Mouse (Mus musculus): Measurements from ENCODE around the gene Arpp19. TPM values are rescaled to one million over a fixed set of nuclear protein-coding genes. Genes with fewer than 3 reads are reported as not detected.
A peak's percentile ranks its signal among the peaks of the same experiment; 100 is the strongest.

Gene Arpp19
- polyA plus RNA-seq, 1 experiment from 2014 or later = 197 TPM

GRCm38 (mm10) chr9:75019181-75019580 lies 18.2 kb upstream of the Arpp19 start:
- no peak overlapping the region for H3K27ac ChIP-seq (replicated peaks)
- H3K36me3 ChIP-seq = peaks cover 60% of the 10 kb centered on the region
- H3K4me2 ChIP-seq = no peak overlapping the region
- no peaks in the 10 kb centered on the region for H3K27me3 ChIP-seq
- H3K4me3 ChIP-seq = no peak overlapping the region
- no peaks in the 10 kb centered on the region for H3K4me1 ChIP-seq (replicated peaks)
- H3K9ac ChIP-seq = no peak overlapping the region
- 91% methylated on average over 6 of the region's 6 CpGs for WGBS
- H3K9me3 ChIP-seq = no peaks in the 10 kb centered on the region
- no peak for ATAC-seq (ENCODE audit: low FRiP score, low read depth)

- Histone ChIP-seq H3K36me3 (peaks cover 57% of the 10 kb centered on the region), H3K9me3 (no peaks in the 10 kb centered on the region), H3K9ac (no peak overlapping the region), H3K4me1 (replicated peaks) (no peaks in the 10 kb centered on the region), H3K4me2 (no peak overlapping the region), H3K4me3 (no peak overlapping the region), H3K27ac (replicated peaks) (no peak overlapping the region), H3K27me3 (no peaks in the 10 kb centered on the region)
- no peak for ATAC-seq (ENCODE audit: low FRiP score, low read depth)
- WGBS = 94% methylated on average over 3 of the region's 3 CpGs
Measured at GRCm38 (mm10) chr9:75019592-75019991, 17.8 kb upstream of the Arpp19 start.

DNA sequence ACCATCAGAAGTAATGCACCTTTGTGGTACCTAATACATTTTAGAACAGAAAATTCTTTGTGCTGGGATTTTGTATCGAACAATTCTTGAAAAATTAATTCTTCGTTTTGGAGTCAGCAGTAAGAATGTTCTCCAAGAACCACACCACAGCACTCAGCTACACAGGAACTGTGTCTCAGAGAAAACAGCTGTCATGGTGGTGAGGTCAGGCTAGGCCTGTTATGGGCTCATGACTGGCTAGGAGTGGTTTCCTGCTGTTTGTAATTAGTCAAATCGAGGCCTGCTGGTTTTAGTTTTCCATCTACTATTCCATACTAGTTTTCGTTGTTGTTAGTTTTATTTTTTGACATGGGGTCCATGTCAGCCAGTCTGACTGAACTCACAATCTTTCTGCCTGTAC lies 16.9 kb upstream of the Arpp19 start:
- no peaks in the 10 kb centered on the region for H3K4me1 ChIP-seq (replicated peaks)
- no peaks in the 10 kb centered on the region for H3K9me3 ChIP-seq
- 86% methylated on average over 4 of the region's 4 CpGs for WGBS
- peaks cover 53% of the 10 kb centered on the region for H3K36me3 ChIP-seq
- no peaks in the 10 kb centered on the region for H3K27me3 ChIP-seq
- no peak overlapping the region for H3K27ac ChIP-seq (replicated peaks)
- no peak overlapping the region for H3K4me3 ChIP-seq
- H3K4me2 ChIP-seq = no peak overlapping the region
- ATAC-seq (ENCODE audit: low FRiP score, low read depth) = no peak
- no peak overlapping the region for H3K9ac ChIP-seq

GRCm38 (mm10) chr9:75022546-75022945 lies 14.9 kb upstream of the Arpp19 start:
- no peak overlapping the region for H3K4me2 ChIP-seq
- no peaks in the 10 kb centered on the region for H3K27me3 ChIP-seq
- 94% methylated on average over 7 of the region's 7 CpGs for WGBS
- H3K36me3 ChIP-seq = peaks cover 54% of the 10 kb centered on the region
- H3K4me3 ChIP-seq = no peak overlapping the region
- H3K27ac ChIP-seq (replicated peaks) = no peak overlapping the region
- no peaks in the 10 kb centered on the region for H3K9me3 ChIP-seq
- no peak for ATAC-seq (ENCODE audit: low FRiP score, low read depth)
- no peak overlapping the region for H3K9ac ChIP-seq
- no peaks in the 10 kb centered on the region for H3K4me1 ChIP-seq (replicated peaks)

DNA sequence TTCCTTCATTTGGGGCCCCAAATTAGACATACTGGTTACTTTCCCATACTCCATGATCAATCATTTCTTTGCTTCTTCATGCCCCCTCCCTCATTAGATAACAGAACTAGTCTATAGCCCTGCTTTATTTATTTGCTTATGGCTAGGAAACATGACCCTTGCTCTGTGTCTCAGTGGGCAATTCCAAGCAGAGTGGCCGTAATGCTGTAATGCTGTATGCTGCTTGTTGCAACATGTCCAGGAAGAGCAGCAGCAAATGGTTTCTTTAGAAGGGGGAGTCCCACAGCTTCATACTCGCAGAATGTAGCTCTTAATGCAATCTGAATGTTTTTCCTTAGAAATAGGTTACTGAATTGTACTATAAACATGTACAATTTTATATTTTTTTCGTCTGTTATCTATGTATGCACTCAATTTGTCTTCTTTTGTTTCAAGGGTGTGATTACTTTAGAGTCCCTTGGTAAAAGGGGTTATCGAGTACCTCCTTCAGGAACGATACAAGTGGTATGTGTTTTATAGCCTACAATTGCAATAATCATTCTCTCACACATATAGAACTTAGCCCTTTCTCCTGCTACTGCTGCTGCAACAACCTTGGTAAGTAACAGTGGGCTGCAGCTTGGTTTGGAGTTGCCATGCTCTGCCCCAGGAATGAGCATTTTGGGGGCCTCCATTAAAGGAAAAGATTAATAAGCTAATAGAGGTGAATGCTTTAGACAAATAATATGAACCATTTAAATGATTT lies 14.1 kb upstream of the Arpp19 start:
- WGBS = 81% methylated on average over 5 of the region's 5 CpGs
- Histone ChIP-seq H3K4me1 (replicated peaks) (no peaks in the 10 kb centered on the region), H3K36me3 (peaks cover 52% of the 10 kb centered on the region), H3K4me2 (no peak overlapping the region), H3K27me3 (no peaks in the 10 kb centered on the region), H3K27ac (replicated peaks) (no peak overlapping the region), H3K9me3 (no peaks in the 10 kb centered on the region), H3K4me3 (no peak overlapping the region), H3K9ac (no peak overlapping the region)
- no peak for ATAC-seq (ENCODE audit: low FRiP score, low read depth)

- WGBS = 67% methylated on average over 7 of the region's 7 CpGs
- H3K36me3 ChIP-seq = peaks cover 51% of the 10 kb centered on the region
Measured at GRCm38 (mm10) chr9:75024089-75024488, 13.3 kb upstream of the Arpp19 start.

GRCm38 (mm10) chr9:75025689-75026088 lies 11.7 kb upstream of the Arpp19 start:
- Histone ChIP-seq H3K27ac (replicated peaks) (no peak overlapping the region), H3K27me3 (no peaks in the 10 kb centered on the region), H3K4me1 (replicated peaks) (no peaks in the 10 kb centered on the region), H3K9ac (no peak overlapping the region), H3K9me3 (no peaks in the 10 kb centered on the region), H3K36me3 (peaks cover 37% of the 10 kb centered on the region), H3K4me2 (no peak overlapping the region), H3K4me3 (no peak overlapping the region)
- WGBS = 73% methylated on average over 6 of the region's 6 CpGs
- ATAC-seq (ENCODE audit: low FRiP score, low read depth) = no peak

More at GRCm38 (mm10) chr9:75024089-75024488, 13.3 kb upstream of the Arpp19 start:
- no peaks in the 10 kb centered on the region for H3K9me3 ChIP-seq
- H3K4me1 ChIP-seq (replicated peaks) = no peaks in the 10 kb centered on the region
- no peaks in the 10 kb centered on the region for H3K27me3 ChIP-seq
- H3K4me2 ChIP-seq = no peak overlapping the region
- H3K27ac ChIP-seq (replicated peaks) = no peak overlapping the region
- no peak for ATAC-seq (ENCODE audit: low FRiP score, low read depth)
- no peak overlapping the region for H3K9ac ChIP-seq
- H3K4me3 ChIP-seq = no peak overlapping the region

DNA sequence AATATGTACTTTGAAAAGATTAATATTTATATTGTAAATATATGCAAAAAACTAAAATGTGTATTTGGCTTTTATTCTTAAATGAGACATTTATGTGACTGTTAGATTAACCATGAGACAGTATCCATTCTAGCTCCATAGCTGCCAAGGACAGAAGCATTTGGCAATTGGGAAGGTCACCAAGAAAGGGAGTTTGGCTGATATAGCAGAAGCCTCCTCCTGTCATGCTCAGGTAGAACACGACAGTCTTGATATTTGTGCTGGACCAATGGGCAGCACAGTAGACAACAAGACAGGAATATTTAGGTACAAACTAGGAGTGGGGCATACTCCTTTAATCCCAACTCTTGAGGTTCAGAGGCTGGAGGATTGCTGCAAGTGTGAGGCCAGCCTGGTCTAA lies 5.0 kb upstream of the Arpp19 start:
- Histone ChIP-seq H3K27ac (replicated peaks) (no peak overlapping the region), H3K9ac (no peak overlapping the region), H3K36me3 (peaks cover 17% of the 10 kb centered on the region), H3K4me3 (no peak overlapping the region), H3K9me3 (no peaks in the 10 kb centered on the region), H3K27me3 (no peaks in the 10 kb centered on the region), H3K4me2 (no peak overlapping the region), H3K4me1 (replicated peaks) (no peaks in the 10 kb centered on the region)
- 87% methylated on average over 1 of the region's 1 CpGs for WGBS
- no peak for ATAC-seq (ENCODE audit: low FRiP score, low read depth)

- Histone ChIP-seq H3K4me3 (no peak overlapping the region), H3K9ac (no peak overlapping the region)
- WGBS = 51% methylated on average over 7 of the region's 7 CpGs
Measured at GRCm38 (mm10) chr9:75033141-75033540, 4.3 kb upstream of the Arpp19 start.

DNA sequence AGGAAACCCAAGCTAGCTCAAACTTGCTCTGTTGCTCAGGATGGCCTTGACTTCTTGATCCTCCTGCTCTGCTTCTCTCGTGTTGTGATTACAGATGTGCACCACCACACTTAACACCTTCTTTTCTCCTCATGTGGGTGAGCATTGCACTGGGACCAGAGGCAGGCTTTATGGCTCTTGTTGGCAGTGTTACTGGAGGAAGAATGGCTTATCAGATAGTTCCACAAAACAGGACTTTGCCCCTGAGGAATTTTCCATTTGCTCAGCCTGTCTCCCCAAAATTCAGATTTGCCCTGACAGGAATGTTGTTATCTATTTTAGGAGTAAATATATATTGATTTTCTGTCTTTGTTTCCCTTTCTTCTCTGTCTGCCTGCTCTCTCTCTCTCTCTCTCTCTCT lies 2.7 kb upstream of the Arpp19 start:
- ATAC-seq (ENCODE audit: low FRiP score, low read depth) = no peak
- Histone ChIP-seq H3K36me3 (peaks cover 8% of the 10 kb centered on the region), H3K4me3 (no peak overlapping the region), H3K27me3 (no peaks in the 10 kb centered on the region), H3K4me2 (no peak overlapping the region), H3K4me1 (replicated peaks) (peaks cover 14% of the 10 kb centered on the region), H3K9ac (no peak overlapping the region), H3K9me3 (no peaks in the 10 kb centered on the region), H3K27ac (replicated peaks) (no peak overlapping the region)
- 61% methylated on average over 1 of the region's 1 CpGs for WGBS

More at GRCm38 (mm10) chr9:75033141-75033540, 4.3 kb upstream of the Arpp19 start:
- no peak for ATAC-seq (ENCODE audit: low FRiP score, low read depth)
- no peaks in the 10 kb centered on the region for H3K27me3 ChIP-seq
- peaks cover 16% of the 10 kb centered on the region for H3K36me3 ChIP-seq
- no peaks in the 10 kb centered on the region for H3K9me3 ChIP-seq
- no peak overlapping the region for H3K4me2 ChIP-seq
- no peak overlapping the region for H3K27ac ChIP-seq (replicated peaks)
- H3K4me1 ChIP-seq (replicated peaks) = no peaks in the 10 kb centered on the region

DNA sequence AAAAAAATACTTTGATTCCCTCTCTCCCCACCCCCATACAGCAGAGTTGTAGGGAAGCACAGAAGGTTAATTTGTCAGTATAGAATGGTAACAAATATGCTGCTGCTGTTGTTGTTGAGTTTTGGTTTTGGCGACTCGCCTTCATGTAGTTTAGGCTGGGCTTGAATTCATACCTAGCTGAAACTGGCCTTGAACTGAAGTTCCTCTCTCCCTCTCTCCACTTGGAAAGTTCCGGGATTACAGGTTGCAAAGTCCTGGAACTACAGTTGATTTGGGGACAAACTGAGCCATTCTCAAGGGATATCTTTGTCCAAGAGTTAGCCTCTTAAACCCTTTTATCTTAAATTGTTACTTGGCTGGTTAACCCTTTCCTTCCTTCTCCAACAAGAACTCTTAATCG lies 1.5 kb upstream of the Arpp19 start:
- Histone ChIP-seq H3K27me3 (no peaks in the 10 kb centered on the region), H3K4me3 (no peak overlapping the region), H3K4me1 (replicated peaks) (peaks cover 21% of the 10 kb centered on the region), H3K36me3 (peaks cover 8% of the 10 kb centered on the region), H3K9ac (no peak overlapping the region), H3K9me3 (no peaks in the 10 kb centered on the region), H3K27ac (replicated peaks) (no peak overlapping the region), H3K4me2 (no peak overlapping the region)
- ATAC-seq (ENCODE audit: low FRiP score, low read depth) = no peak
- 85% methylated on average over 4 of the region's 4 CpGs for WGBS

DNA sequence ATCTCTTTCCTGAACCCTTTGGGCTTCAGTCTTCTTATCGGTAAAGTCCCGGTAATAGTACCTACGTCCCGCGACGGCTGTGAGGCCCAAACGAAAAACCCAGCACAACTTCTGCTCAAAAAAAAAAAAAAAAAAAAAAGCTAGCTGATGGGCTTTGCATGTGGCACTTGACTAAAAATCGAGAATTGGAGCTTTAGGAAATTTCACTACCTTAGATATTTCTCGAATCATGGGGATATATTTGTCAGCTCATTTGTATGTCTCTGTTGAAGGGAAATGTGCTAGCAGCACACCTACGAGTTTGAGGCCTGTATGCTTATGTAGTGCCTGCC lies 909 bp downstream of the Arpp19 start:
- peak overlapping the region; percentile 95 for H3K9ac ChIP-seq
- H3K4me2 ChIP-seq = peak overlapping the region; percentile 73
- H3K27me3 ChIP-seq = no peaks in the 10 kb centered on the region
- H3K9me3 ChIP-seq = no peaks in the 10 kb centered on the region
- H3K4me3 ChIP-seq = peak overlapping the region; percentile 98
- under 1% methylated on average over 10 of the region's 10 CpGs for WGBS
- H3K4me1 ChIP-seq (replicated peaks) = peaks cover 21% of the 10 kb centered on the region
- peak overlapping the region; percentile 81 for H3K27ac ChIP-seq (replicated peaks)
- no peak for ATAC-seq (ENCODE audit: low FRiP score, low read depth)
- no peaks in the 10 kb centered on the region for H3K36me3 ChIP-seq

- no peak for ATAC-seq (ENCODE audit: low FRiP score, low read depth)
- 91% methylated on average over 2 of the region's 2 CpGs for WGBS
- no peak overlapping the region for H3K9ac ChIP-seq
Measured at GRCm38 (mm10) chr9:75040566-75040965, 3.2 kb downstream of the Arpp19 start.

More at GRCm38 (mm10) chr9:75040566-75040965, 3.2 kb downstream of the Arpp19 start:
- no peaks in the 10 kb centered on the region for H3K9me3 ChIP-seq
- peaks cover 21% of the 10 kb centered on the region for H3K4me1 ChIP-seq (replicated peaks)
- no peak overlapping the region for H3K27ac ChIP-seq (replicated peaks)
- no peaks in the 10 kb centered on the region for H3K27me3 ChIP-seq
- no peak overlapping the region for H3K4me2 ChIP-seq
- H3K36me3 ChIP-seq = no peaks in the 10 kb centered on the region
- no peak overlapping the region for H3K4me3 ChIP-seq

Data from hindbrain, embryonic 15.5 days (tissue).